Mouse (Mus musculus) G1E (cell line): Measurements from ENCODE around the gene Sulf2. TPM values are rescaled to one million over a fixed set of nuclear protein-coding genes. Genes with fewer than 3 reads are reported as not detected.

Source experiments
- ATAC-seq: 2 replicates; pipeline ENCODE4 v1.8.0; 2016; ENCODE audit warnings: mild to moderate bottlenecking; ENCODE audit not compliant: insufficient number of reproducible peaks, poor library complexity, low FRiP score, severe bottlenecking; ENCODE audit errors: extremely low read depth
- DNase-seq: peaks from one replicate; pipeline ENCODE4 v3.0.0; 2012; ENCODE audit warnings: low spot score
- H3K27me3 ChIP-seq: 2 replicates; pipeline ENCODE4 v1.6.1; 2012; ENCODE audit warnings: mild to moderate bottlenecking, low read length, inconsistent platforms; ENCODE audit not compliant: insufficient read depth
- H3K36me3 ChIP-seq: replicated peaks from 2 replicates; pipeline ENCODE3; 2012; ENCODE audit warnings: mild to moderate bottlenecking, inconsistent platforms
- H3K4me1 ChIP-seq: 2 replicates; pipeline ENCODE4 v1.6.1; 2012; ENCODE audit warnings: low read depth, low read length, inconsistent platforms, mixed read lengths; ENCODE audit not compliant: insufficient read depth
- H3K4me3 ChIP-seq: 2 replicates; pipeline ENCODE4 v1.5.1; 2012; ENCODE audit warnings: low read depth, mild to moderate bottlenecking, inconsistent platforms, low read length, moderate library complexity, mixed read lengths
- H3K9me3 ChIP-seq: replicated peaks from 2 replicates; pipeline ENCODE4 v1.6.1; 2012; ENCODE audit warnings: inconsistent platforms
- CTCF ChIP-seq: IDR thresholded peaks from 2 replicates; pipeline ENCODE4 v1.5.1; 2012; ENCODE audit warnings: low read depth, low read length, inconsistent platforms, mixed read lengths
- GATA1 ChIP-seq: IDR thresholded peaks from 2 replicates; pipeline ENCODE4 v1.6.1; 2012; ENCODE audit warnings: borderline replicate concordance, low read length, inconsistent platforms, mixed read lengths
- GATA2 ChIP-seq: IDR thresholded peaks from 2 replicates; pipeline ENCODE4 v1.6.1; 2012; ENCODE audit warnings: low read depth, low read length, inconsistent platforms, borderline replicate concordance
- POLR2AphosphoS5 ChIP-seq: IDR thresholded peaks from 2 replicates; pipeline ENCODE4 v1.6.1; 2012; ENCODE audit warnings: low read depth, low read length, inconsistent platforms; ENCODE audit not compliant: insufficient replicate concordance
- TAL1 ChIP-seq: conservative IDR thresholded peaks from 2 replicates; pipeline ENCODE4 v1.6.1; 2012; ENCODE audit warnings: low read depth, low read length, inconsistent platforms, mixed read lengths
- polyA plus RNA-seq: library from polyadenylated mRNA; stranded (reverse); fragments of >175 nt; gene quantifications from 2 replicates; pipeline ENCODE4 v1.2.3, GENCODE M21; 2012
- total RNA-seq, 2 experiments: library from RNA; stranded (forward) in 1 of 2; stranded (reverse) in 1 of 2; fragments of 200-1000 nt in 1 of 2; fragments of >200 nt in 1 of 2; fragmentation: Nextera tagmentation in 1 of 2; gene quantifications; 2 replicates each; pipeline ENCODE4 v1.2.3; 2014 to 2017

The Sulf2 gene
- total and polyA plus RNA-seq, 3 experiments: 0.16 TPM; not detected in 2

DNA sequence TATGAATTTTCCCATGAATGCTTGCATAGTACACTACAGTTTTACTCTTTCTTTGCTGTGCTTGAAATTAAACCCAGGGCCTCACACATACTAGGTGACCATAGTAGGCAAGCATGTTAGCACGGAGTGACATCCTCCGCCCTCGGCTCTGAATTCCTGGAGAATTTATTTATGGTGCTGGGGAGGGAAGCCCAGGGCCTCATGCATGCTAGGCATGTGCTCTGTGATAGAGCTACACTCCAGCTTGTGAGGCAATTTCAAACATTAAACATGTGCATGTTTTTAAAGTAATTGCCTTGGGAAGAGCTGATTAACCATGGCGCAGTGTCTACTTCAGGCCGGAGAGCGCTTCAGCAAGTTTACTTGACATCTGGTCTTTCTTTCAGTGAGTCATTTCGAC is 106.6 kb downstream of the Sulf2 start:
- ATAC-seq: no peak
- no peaks in the 10 kb centered on the region for H3K4me1 ChIP-seq

DNA sequence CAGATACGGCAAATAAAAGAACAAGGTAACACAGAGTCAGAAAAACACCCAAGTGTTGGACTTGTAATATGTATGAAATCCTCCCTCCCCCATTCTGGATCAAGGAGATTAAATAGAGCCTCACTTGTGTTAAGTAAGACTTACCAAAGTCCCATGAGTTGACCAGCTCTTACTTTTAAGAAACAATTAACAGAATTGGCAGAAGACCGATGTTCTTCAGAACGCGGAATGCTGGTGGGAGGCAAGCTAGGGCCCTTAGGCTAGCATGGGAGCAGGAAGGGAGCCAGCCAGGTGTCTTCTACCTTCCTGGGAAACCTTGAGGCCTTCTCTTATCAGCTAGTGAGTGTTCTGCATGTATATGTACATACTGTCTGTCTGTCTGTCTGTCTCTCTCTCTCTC is 107.5 kb downstream of the Sulf2 start:
- no peaks in the 10 kb centered on the region for H3K27me3 ChIP-seq
- H3K36me3 ChIP-seq: peaks cover 38% of the 10 kb centered on the region
- H3K4me1 ChIP-seq: no peaks in the 10 kb centered on the region; the same call in 1 of the 2 replicates
- H3K9me3 ChIP-seq: no peaks in the 10 kb centered on the region
- no peak for ATAC-seq
- no peak for DNase-seq
- TF ChIP-seq GATA2: no peak
- TF ChIP-seq TAL1: no peak
- TF ChIP-seq GATA1: no peak
- no peak for TF ChIP-seq CTCF
- TF ChIP-seq POLR2AphosphoS5: no peak
- H3K4me3 ChIP-seq: no peak overlapping the region

More for the DNA sequence above, 106.6 kb downstream of the Sulf2 start:
- H3K36me3 ChIP-seq: peaks cover 41% of the 10 kb centered on the region
- TF ChIP-seq TAL1: no peak
- TF ChIP-seq GATA2: no peak
- TF ChIP-seq POLR2AphosphoS5: no peak
- TF ChIP-seq GATA1: no peak
- no peak for TF ChIP-seq CTCF
- no peaks in the 10 kb centered on the region for H3K9me3 ChIP-seq
- no peak for DNase-seq
- no peak overlapping the region for H3K4me3 ChIP-seq
- H3K27me3 ChIP-seq: no peaks in the 10 kb centered on the region

GRCm38 (mm10) chr2:166045549-166046501 is 109.6 kb downstream of the Sulf2 start:
- Histone ChIP-seq H3K4me3 (no peak overlapping the region), H3K36me3 (peaks cover 21% of the 10 kb centered on the region), H3K27me3 (no peaks in the 10 kb centered on the region), H3K9me3 (no peaks in the 10 kb centered on the region), H3K4me1 (peaks cover 12% of the 10 kb centered on the region)
- ATAC-seq (no peak), DNase-seq (peak; percentile 6)
- TF ChIP-seq GATA2 (no peak), GATA1 (no peak), TAL1 (no peak), CTCF (peak; percentile 41), POLR2AphosphoS5 (no peak)

GRCm38 (mm10) chr2:166045006-166045405 is 110.5 kb downstream of the Sulf2 start:
- Histone ChIP-seq H3K4me1 (peaks cover 12% of the 10 kb centered on the region), H3K27me3 (no peaks in the 10 kb centered on the region), H3K36me3 (peaks cover 17% of the 10 kb centered on the region), H3K4me3 (no peak overlapping the region), H3K9me3 (no peaks in the 10 kb centered on the region)
- no peak for DNase-seq
- TF ChIP-seq TAL1 (no peak), GATA2 (no peak), POLR2AphosphoS5 (no peak), CTCF (no peak), GATA1 (no peak)
- no peak for ATAC-seq

DNA sequence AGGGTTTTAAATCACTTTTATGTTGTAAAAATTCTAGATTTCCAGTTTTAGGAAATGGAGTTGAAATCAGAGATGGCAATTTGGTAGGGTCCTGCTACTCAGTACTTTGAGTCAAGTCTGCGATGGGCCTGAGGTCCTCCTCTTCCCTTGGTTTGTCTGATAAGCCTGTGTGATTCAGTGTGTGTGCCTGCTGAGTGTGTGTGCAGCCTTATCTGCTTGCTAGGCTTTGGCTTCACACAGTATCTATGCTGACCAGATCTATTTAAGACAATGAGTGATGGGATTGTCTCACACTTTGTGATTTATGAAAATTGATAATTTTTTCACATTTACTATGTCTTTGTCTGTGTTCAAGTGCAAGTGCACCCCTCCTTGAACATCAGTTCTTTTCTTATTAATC is 112.9 kb downstream of the Sulf2 start:
- no peaks in the 10 kb centered on the region for H3K27me3 ChIP-seq
- TF ChIP-seq TAL1 (peak; percentile 52), CTCF (no peak)
- ATAC-seq: peak; percentile 98
- H3K9me3 ChIP-seq: no peaks in the 10 kb centered on the region
- peaks cover 12% of the 10 kb centered on the region for H3K4me1 ChIP-seq
- peaks cover 5% of the 10 kb centered on the region for H3K36me3 ChIP-seq
- no peak overlapping the region for H3K4me3 ChIP-seq
- DNase-seq: peak; percentile 5

DNA sequence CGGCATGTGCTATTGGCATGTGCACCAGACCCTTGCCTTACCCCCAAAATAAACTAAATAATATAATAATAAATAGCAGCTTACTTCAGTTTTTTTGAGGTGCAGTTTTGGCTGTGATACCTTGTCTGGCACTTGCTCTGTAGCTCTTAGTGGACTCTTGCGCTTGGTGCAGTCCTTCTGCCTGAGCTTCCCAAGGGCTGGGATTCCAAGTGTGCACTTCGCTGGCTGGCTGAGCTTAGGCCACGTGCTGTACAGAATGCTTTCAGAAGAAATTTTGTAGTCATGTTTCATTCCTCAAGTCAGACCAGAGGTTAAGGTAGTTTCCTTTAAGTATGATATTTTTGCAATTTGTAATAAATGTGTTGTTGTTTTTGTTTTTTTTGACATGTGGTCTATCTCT is 115.8 kb downstream of the Sulf2 start:
- no peak overlapping the region for H3K4me3 ChIP-seq

More for the DNA sequence above, 115.8 kb downstream of the Sulf2 start:
- ATAC-seq: no peak
- Histone ChIP-seq H3K27me3 (no peaks in the 10 kb centered on the region), H3K4me1 (peaks cover 12% of the 10 kb centered on the region), H3K9me3 (no peaks in the 10 kb centered on the region), H3K36me3 (no peaks in the 10 kb centered on the region)
- TF ChIP-seq POLR2AphosphoS5: no peak
- no peak for TF ChIP-seq CTCF
- no peak for TF ChIP-seq TAL1
- no peak for TF ChIP-seq GATA2
- no peak for DNase-seq
